Mouse (Mus musculus): ENCODE measurements around the gene Polr2l.

DNA sequence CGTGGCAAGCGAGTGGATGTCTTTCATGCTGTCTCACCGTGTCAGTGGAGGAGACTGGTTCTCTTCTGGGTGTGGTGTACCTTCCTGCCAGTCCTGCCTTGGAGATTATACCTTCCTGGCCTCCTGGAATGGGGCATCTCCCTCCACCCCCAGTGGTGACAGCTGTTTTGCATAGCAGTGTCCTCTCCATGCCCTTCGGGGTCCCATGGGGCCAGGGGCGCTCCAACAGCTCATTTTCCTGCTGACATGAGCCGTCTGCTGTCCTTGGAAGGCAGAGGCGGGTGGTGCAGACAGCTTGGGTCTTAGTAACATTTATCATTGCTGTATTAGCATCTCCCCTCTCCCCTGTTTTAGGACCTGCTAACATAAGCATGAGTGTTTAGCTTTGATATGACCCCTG is 12.2 kb upstream of the Polr2l start:
- no peak for TF ChIP-seq POLR2A (IDR thresholded peaks at IDR 0.05; ENCODE audit: insufficient read depth, low read length)
- no peak for TF ChIP-seq CTCF (IDR thresholded peaks at IDR 0.05; ENCODE audit: low read depth, low read length)

Data from ES-Bruce4 (cell line).